Mouse (Mus musculus): ENCODE results near the gene Sdf4. TPM values are rescaled to one million over a fixed set of nuclear protein-coding genes. Genes with fewer than 3 reads are reported as not detected.

Sdf4 gene
- total and polyA plus RNA-seq, 3 experiments: 111 to 117 TPM; not detected in 1

GRCm38 (mm10) chr4:156028580-156028979 lies 35.9 kb downstream of the Sdf4 start:
- H3K27me3 ChIP-seq (ENCODE audit: control insufficient read depth in 1 of 2, insufficient read depth in 2 of 2, low read length in 2 of 2): no peaks in the 10 kb centered on the region
- no peak overlapping the region for H3K9ac ChIP-seq (ENCODE audit: control insufficient read depth, low read depth, low read length, poor library complexity, severe bottlenecking)
- H3K27ac ChIP-seq (ENCODE audit: control insufficient read depth, low read depth, low read length): no peak overlapping the region
- TF ChIP-seq ETS1 (IDR thresholded peaks at IDR 0.05; ENCODE audit: low read depth, low read length): no peak
- no peak for TF ChIP-seq MEF2A (IDR thresholded peaks at IDR 0.05; ENCODE audit: extremely low read depth, insufficient replicate concordance, low read depth, low read length, poor library complexity, severe bottlenecking)
- no peak for TF ChIP-seq E2F4 (IDR thresholded peaks at IDR 0.05; ENCODE audit: borderline replicate concordance, low read depth, low read length)
- TF ChIP-seq MXI1 (IDR thresholded peaks at IDR 0.05; ENCODE audit: low read depth, low read length): no peak
- TF ChIP-seq SMC3 (IDR thresholded peaks at IDR 0.05; ENCODE audit: low read depth, low read length): no peak
- no peak for TF ChIP-seq ZNF384 (IDR thresholded peaks at IDR 0.05; ENCODE audit: low read depth, low read length)
- no peak for TF ChIP-seq HCFC1 (IDR thresholded peaks at IDR 0.05; ENCODE audit: low read depth, low read length)
- TF ChIP-seq MAFK (IDR thresholded peaks at IDR 0.05; ENCODE audit: borderline replicate concordance, low read depth, low read length): no peak
- H3K4me3 ChIP-seq (ENCODE audit: control insufficient read depth in 1 of 2, insufficient read depth in 1 of 2, low read depth in 2 of 2, low read length in 2 of 2): no peak overlapping the region
- DNase-seq (ENCODE audit: low read depth, low spot score): no peak
- H3K4me1 ChIP-seq (ENCODE audit: control insufficient read depth in 1 of 2, insufficient read depth in 2 of 2, low read length in 2 of 2): peaks cover 19 to 40% of the 10 kb centered on the region in 2 experiments
- no peaks in the 10 kb centered on the region for H3K79me2 ChIP-seq (ENCODE audit: control insufficient read depth, insufficient read depth, low read length, poor library complexity)
- peaks cover 0 to 24% of the 10 kb centered on the region in 2 experiments; a peak in 2 of 4 replicates for H3K36me3 ChIP-seq (ENCODE audit: control insufficient read depth in 1 of 2, insufficient read depth in 2 of 2, low read length in 2 of 2)
- no peaks in the 10 kb centered on the region for H3K9me3 ChIP-seq (replicated peaks; ENCODE audit: insufficient read depth, low read length)

- TF ChIP-seq MXI1 (IDR thresholded peaks at IDR 0.05; ENCODE audit: low read depth, low read length) (no peak), CHD2 (IDR thresholded peaks at IDR 0.05; ENCODE audit: low read length) (no peak), CHD1 (IDR thresholded peaks at IDR 0.05; ENCODE audit: low read depth, low read length) (no peak), GATA1 (IDR thresholded peaks at IDR 0.05; ENCODE audit: low read depth, low read length) (no peak), UBTF (IDR thresholded peaks at IDR 0.05; ENCODE audit: borderline replicate concordance, insufficient read depth, low read depth, low read length) (no peak), ZKSCAN1 (IDR thresholded peaks at IDR 0.05; ENCODE audit: low read depth, low read length) (no peak), GABPA (IDR thresholded peaks at IDR 0.05; ENCODE audit: low read depth, low read length) (no peak), ZC3H11A (IDR thresholded peaks at IDR 0.05; ENCODE audit: low read depth, low read length) (no peak), CTCF (IDR thresholded peaks at IDR 0.05 in 2 of 3, conservative IDR thresholded peaks at IDR 0.05 in 1 of 3; ENCODE audit: control insufficient read depth in 1 of 3, insufficient read depth in 1 of 3, low read depth in 2 of 3, low read length in 3 of 3, poor library complexity in 1 of 3, severe bottlenecking in 1 of 3) (no peak), MEF2A (IDR thresholded peaks at IDR 0.05; ENCODE audit: extremely low read depth, insufficient replicate concordance, low read depth, low read length, poor library complexity, severe bottlenecking) (no peak), MAZ (IDR thresholded peaks at IDR 0.05; ENCODE audit: low read depth, low read length) (no peak), USF1 (IDR thresholded peaks at IDR 0.05; ENCODE audit: low read depth, low read length) (no peak), SIN3A (IDR thresholded peaks at IDR 0.05; ENCODE audit: low read length) (no peak)
- no peak overlapping the region for H3K4me3 ChIP-seq (ENCODE audit: control insufficient read depth in 1 of 2, insufficient read depth in 1 of 2, low read depth in 2 of 2, low read length in 2 of 2)
- H3K36me3 ChIP-seq (ENCODE audit: control insufficient read depth in 1 of 2, insufficient read depth in 2 of 2, low read length in 2 of 2): peaks cover 0 to 21% of the 10 kb centered on the region in 2 experiments; a peak in 2 of 4 replicates
- H3K79me2 ChIP-seq (ENCODE audit: control insufficient read depth, insufficient read depth, low read length, poor library complexity): no peaks in the 10 kb centered on the region
- H3K9ac ChIP-seq (ENCODE audit: control insufficient read depth, low read depth, low read length, poor library complexity, severe bottlenecking): no peak overlapping the region
- no peak for DNase-seq (ENCODE audit: low read depth, low spot score)
- H3K27ac ChIP-seq (ENCODE audit: control insufficient read depth, low read depth, low read length): no peak overlapping the region
- H3K27me3 ChIP-seq (ENCODE audit: control insufficient read depth in 1 of 2, insufficient read depth in 2 of 2, low read length in 2 of 2): no peaks in the 10 kb centered on the region
- H3K9me3 ChIP-seq (replicated peaks; ENCODE audit: insufficient read depth, low read length): no peaks in the 10 kb centered on the region
- peaks cover 16 to 37% of the 10 kb centered on the region in 2 experiments for H3K4me1 ChIP-seq (ENCODE audit: control insufficient read depth in 1 of 2, insufficient read depth in 2 of 2, low read length in 2 of 2)
These were observed 38.0 kb downstream of the Sdf4 start for GRCm38 (mm10) chr4:156030651-156031118.

Data from MEL (cell line).